In genomic region chr7:142016562-142016961, GRCm38 (mm10) we compare ENCODE assay signal across 8 mouse cellular contexts. TPM values are rescaled to one million over a fixed set of nuclear protein-coding genes. Genes with fewer than 3 reads are reported as not detected.
DNase-seq lines count a peak whose midpoint lies in the region; ATAC-seq and TF ChIP-seq lines count a peak whose summit lies in the region.

No protein-coding gene starts in this region.

- H3K27me3 ChIP-seq in kidney, adult 2 months (replicated peaks; ENCODE audit: control insufficient read depth, insufficient read depth, low read length), result no peaks in the 10 kb centered on the region
- no peaks in the 10 kb centered on the region for H3K27me3 ChIP-seq in kidney, embryonic 15.5 days
- H3K27me3 ChIP-seq in Patski, result no peaks in the 10 kb centered on the region
- H3K27me3 ChIP-seq in lung, embryonic 14.5 days (ENCODE audit: insufficient read depth, low read length), result no peaks in the 10 kb centered on the region

- in situ Hi-C loops in Patski (cut with MboI; ENCODE audit: low pct_unique_long_range_greater_than_20kb), result no loop called here

- 29% methylated on average over 1 of the region's 1 CpGs for WGBS in kidney, adult 2 months
- 71% methylated on average over 1 of the region's 1 CpGs for whole genome bisulfite sequencing in kidney, embryonic 15.5 days
- 55% methylated on average over 1 of the region's 1 CpGs for WGBS in lung, embryonic 14.5 days

- CTCF ChIA-PET in Patski (lab: Charles Lee), result interaction anchor here (0.6 to 6.3 kb wide), 7 partner anchors 10 to 81 kb away, joined by 3 to 37 read pairs (median 9); no protein-coding TSS in a partner anchor

- no peak overlapping the region for H3K4me2 ChIP-seq in kidney, embryonic 15.5 days
- no peak overlapping the region for H3K4me2 ChIP-seq in lung, embryonic 14.5 days

- H3K9ac ChIP-seq in kidney, embryonic 15.5 days, result no peak overlapping the region
- H3K9ac ChIP-seq in lung, embryonic 14.5 days, result no peak overlapping the region

- TF ChIP-seq POLR2A in kidney, adult 2 months (IDR thresholded peaks at IDR 0.05; ENCODE audit: low read depth, low read length), result no peak

- no peak overlapping the region for H3K27ac ChIP-seq in kidney, adult 2 months (ENCODE audit: insufficient read depth, low read depth, low read length)
- H3K27ac ChIP-seq in kidney, embryonic 15.5 days, result no peak overlapping the region
- no peak overlapping the region for H3K27ac ChIP-seq in lung, embryonic 14.5 days (ENCODE audit: low read depth)

- ATAC-seq in kidney, embryonic 15.5 days (replicated peaks; ENCODE audit: low FRiP score), result no peak
- peak; percentile 43 for ATAC-seq in CD4-positive, CD25-positive, alpha-beta regulatory T cell, adult 4 months
- no peak for ATAC-seq in Patski
- ATAC-seq in erythroblast, adult 5-6 weeks (replicated peaks; ENCODE audit: low FRiP score, poor library complexity, severe bottlenecking), result peak; percentile 60
- no peak for ATAC-seq in lung, embryonic 14.5 days (ENCODE audit: insufficient read depth)

- POLR2A ChIA-PET in Patski (lab: Charles Lee), result interaction anchor here (0.6 to 0.9 kb wide), 2 partner anchors 22 to 29 kb away, joined by 3 read pairs; no protein-coding TSS in a partner anchor

- peak; percentile 51 for DNase-seq in kidney, adult 2 months
- no peak for DNase-seq in Patski (ENCODE audit: low read depth, low spot score)
- DNase-seq in lung, embryonic 14.5 days, result peak; percentile 72
- peak; percentile 17 to 27 for DNase-seq in thymus, postnatal 36 days
- no peak for DNase-seq in frontal cortex, postnatal 36 days (ENCODE audit: low spot score in 2 of 2)

- H3K36me3 ChIP-seq in kidney, adult 2 months (ENCODE audit: control insufficient read depth, insufficient read depth, low read length), result no peaks in the 10 kb centered on the region; the same call in 1 of the 2 replicates
- peaks cover 35% of the 10 kb centered on the region for H3K36me3 ChIP-seq in kidney, embryonic 15.5 days
- H3K36me3 ChIP-seq in lung, embryonic 14.5 days (ENCODE audit: insufficient read depth), result peaks cover 15% of the 10 kb centered on the region; the same call in 1 of the 2 replicates

- H3K9me3 ChIP-seq in kidney, embryonic 15.5 days (replicated peaks), result no peaks in the 10 kb centered on the region
- no peaks in the 10 kb centered on the region for H3K9me3 ChIP-seq in lung, embryonic 14.5 days (ENCODE audit: low read depth, low read length)

- H3K4me1 ChIP-seq in kidney, adult 2 months (ENCODE audit: control insufficient read depth, insufficient read depth, low read length), result peaks cover 11% of the 10 kb centered on the region
- H3K4me1 ChIP-seq in kidney, embryonic 15.5 days, result peaks cover 16% of the 10 kb centered on the region
- H3K4me1 ChIP-seq in lung, embryonic 14.5 days (ENCODE audit: insufficient read depth), result no peaks in the 10 kb centered on the region

- peak; percentile 87 for TF ChIP-seq CTCF in kidney, adult 2 months (conservative IDR thresholded peaks at IDR 0.05; ENCODE audit: insufficient read depth, insufficient read length, low read depth, low read length)
- TF ChIP-seq CTCF in Patski (IDR thresholded peaks at IDR 0.05), result peak; percentile 93
- TF ChIP-seq CTCF in lung, embryonic 14.5 days (IDR thresholded peaks at IDR 0.05; ENCODE audit: low read depth), result peak; percentile 82

- no peak overlapping the region for H3K4me3 ChIP-seq in kidney, adult 2 months (ENCODE audit: insufficient read depth, low read depth, low read length)
- no peak overlapping the region for H3K4me3 ChIP-seq in kidney, embryonic 15.5 days (replicated peaks)
- H3K4me3 ChIP-seq in lung, embryonic 14.5 days (ENCODE audit: low read depth, low read length), result no peak overlapping the region

RNA-seq across cellular contexts. Expression of gene Mob2, which starts 44.3 kb away (rescaled TPM):
- polyA plus RNA-seq in kidney, adult 2 months (2012; rRNA removed), result 44.0 and 45.3 TPM in 2 replicates
- polyA plus RNA-seq in kidney, embryonic 15.5 days (2015; fragmentation: Nextera tagmentation; extraction: Ambion mirVana), result 62.3 and 66.9 TPM in 2 replicates
- 10 to 100 TPM; 63.0 to 78.7 TPM for polyA plus RNA-seq in CD4-positive, CD25-positive, alpha-beta regulatory T cell, adult 4 months (2017; shearing (Covaris generic))
- polyA plus RNA-seq in Patski (2021), result 35.2 TPM
- total RNA-seq in erythroblast, adult 5-6 weeks (2015; ENCODE audit: low replicate concordance), result 67.1 and 69.6 TPM in 2 replicates
- total RNA-seq in erythroblast, adult 5-6 weeks (2017; ENCODE audit: low replicate concordance), result 75.1 and 76.9 TPM in 2 replicates
- polyA plus RNA-seq in lung, embryonic 14.5 days (2014; fragmentation: Nextera tagmentation; extraction: Ambion mirVana), result 76.2 and 78.4 TPM in 2 replicates

Comparison
In these comparisons a context has a peak if more than half of its experiments do, and no peak if none do; other contexts are left out.
1. DNase-seq: peak in kidney, adult 2 months (single experiment), lung, embryonic 14.5 days (single experiment) and thymus, postnatal 36 days (2 of 2); none in Patski (single experiment) and frontal cortex, postnatal 36 days (0 of 2).
2. ATAC-seq: peak in CD4-positive, CD25-positive, alpha-beta regulatory T cell, adult 4 months (single experiment) and erythroblast, adult 5-6 weeks (single experiment); none in kidney, embryonic 15.5 days (single experiment), Patski (single experiment) and lung, embryonic 14.5 days (single experiment).
3. Peak in every context shown above with its lines, with median percentiles within 50 percentile points of each other: CTCF ChIP-seq.